Mouse (Mus musculus) heart, embryonic 11.5 days (tissue): Measurements from ENCODE around the gene Olfr17. TPM values are rescaled to one million over a fixed set of nuclear protein-coding genes. Genes with fewer than 3 reads are reported as not detected.

Experiments used
- polyA plus RNA-seq: library from polyadenylated mRNA; unstranded; fragments of >200 nt; fragmentation: Nextera tagmentation; extraction: Ambion mirVana; gene quantifications from 2 replicates; pipeline ENCODE4 v1.2.1, GENCODE M21; 2014

Gene Olfr17
- polyA plus RNA-seq, 1 experiment from 2014 or later: not detected

Other genes starting within 250 kb of the Olfr17 start
- gene Olfr703, start 249.9 kb upstream of the Olfr17 start, polyA plus RNA-seq: not detected in 2 replicates
- not detected in 2 replicates for gene Olfr704, start 230.0 kb upstream of the Olfr17 start, polyA plus RNA-seq
- not detected in 2 replicates for gene Olfr705, start 216.3 kb upstream of the Olfr17 start, polyA plus RNA-seq
- gene Olfr706, start 205.1 kb upstream of the Olfr17 start, polyA plus RNA-seq: not detected in 2 replicates
- not detected in 2 replicates for gene Olfr707, start 192.0 kb upstream of the Olfr17 start, polyA plus RNA-seq
- not detected in 2 replicates for gene Olfr1532-ps1, start 185.2 kb upstream of the Olfr17 start, polyA plus RNA-seq
- gene Olfr709-ps1, start 161.0 kb upstream of the Olfr17 start, polyA plus RNA-seq: not detected in 2 replicates
- not detected in 2 replicates for gene Olfr710, start 144.9 kb upstream of the Olfr17 start, polyA plus RNA-seq
- not detected in 2 replicates for gene Olfr6, start 129.3 kb upstream of the Olfr17 start, polyA plus RNA-seq
- not detected in 2 replicates for gene Olfr711, start 117.8 kb upstream of the Olfr17 start, polyA plus RNA-seq
- gene Olfr2, start 87.1 kb upstream of the Olfr17 start, polyA plus RNA-seq: not detected in 2 replicates
- gene Olfr713, start 62.0 kb upstream of the Olfr17 start, polyA plus RNA-seq: not detected in 2 replicates
- not detected in 2 replicates for gene Olfr714, start 22.2 kb upstream of the Olfr17 start, polyA plus RNA-seq
- not detected in 2 replicates for gene Olfr715b, start 17.1 kb downstream of the Olfr17 start, polyA plus RNA-seq
- not detected in 2 replicates for gene Olfr715, start 37.9 kb downstream of the Olfr17 start, polyA plus RNA-seq
- not detected in 2 replicates for gene Olfr716, start 45.1 kb downstream of the Olfr17 start, polyA plus RNA-seq
- not detected in 2 replicates for gene Nlrp14, start 73.8 kb downstream of the Olfr17 start, polyA plus RNA-seq
- gene Rbmxl2, start 116.2 kb downstream of the Olfr17 start, polyA plus RNA-seq: not detected in 2 replicates